Mouse (Mus musculus): Measurements from ENCODE around the gene Ccl22.
A peak's percentile ranks its signal among the peaks of the same experiment; 100 is the strongest.

Ccl22 gene

GRCm38 (mm10) chr8:94745476-94746184 is at the start of gene Ccl22:
Ccl22 (plus strand) TSS chr8:94745590.
- DNase-seq, result no peak

- peak; percentile 47 for DNase-seq
Measured at GRCm38 (mm10) chr8:94695994-94696384, 49.4 kb upstream of the Ccl22 start, which contains the start of gene Pllp. Pllp (minus strand) TSS chr8:94696278.

GRCm38 (mm10) chr8:94696566-94696965 is 48.8 kb upstream of the Ccl22 start:
- DNase-seq, result no peak

GRCm38 (mm10) chr8:94697956-94698355 is 47.4 kb upstream of the Ccl22 start:
- no peak for DNase-seq

- DNase-seq, result no peak
Measured at GRCm38 (mm10) chr8:94699366-94699765, 46.0 kb upstream of the Ccl22 start.

GRCm38 (mm10) chr8:94700421-94700935 is 44.9 kb upstream of the Ccl22 start:
- no peak for DNase-seq

GRCm38 (mm10) chr8:94702156-94702555 is 43.2 kb upstream of the Ccl22 start:
- DNase-seq, result no peak

GRCm38 (mm10) chr8:94702844-94703813 is 42.3 kb upstream of the Ccl22 start:
- peak; percentile 91 for DNase-seq

GRCm38 (mm10) chr8:94703972-94704668 is 41.3 kb upstream of the Ccl22 start:
- DNase-seq, result peak; percentile 95

GRCm38 (mm10) chr8:94704669-94704984 is 40.8 kb upstream of the Ccl22 start:
- DNase-seq, result no peak

GRCm38 (mm10) chr8:94705581-94706245 is 39.7 kb upstream of the Ccl22 start:
- no peak for DNase-seq

GRCm38 (mm10) chr8:94706732-94707395 is 38.5 kb upstream of the Ccl22 start:
- no peak for DNase-seq

- no peak for DNase-seq
Measured at GRCm38 (mm10) chr8:94710336-94710735, 35.1 kb upstream of the Ccl22 start.

- no peak for DNase-seq
Measured at GRCm38 (mm10) chr8:94711160-94711718, 34.2 kb upstream of the Ccl22 start.

GRCm38 (mm10) chr8:94714556-94714955 is 30.8 kb upstream of the Ccl22 start:
- DNase-seq, result no peak

- DNase-seq, result no peak
Measured at GRCm38 (mm10) chr8:94715871-94716270, 29.5 kb upstream of the Ccl22 start.

GRCm38 (mm10) chr8:94716841-94717240 is 28.5 kb upstream of the Ccl22 start:
- DNase-seq, result no peak

- no peak for DNase-seq
Measured at GRCm38 (mm10) chr8:94725998-94726397, 19.4 kb upstream of the Ccl22 start.

- DNase-seq, result no peak
Measured at GRCm38 (mm10) chr8:94729301-94729700, 16.1 kb upstream of the Ccl22 start.

GRCm38 (mm10) chr8:94733821-94734465 is 11.4 kb upstream of the Ccl22 start:
- peak; percentile 24 for DNase-seq

GRCm38 (mm10) chr8:94734735-94735350 is 10.5 kb upstream of the Ccl22 start:
- no peak for DNase-seq
